Mouse (Mus musculus): ENCODE data around the gene Kcnj14.

DNA sequence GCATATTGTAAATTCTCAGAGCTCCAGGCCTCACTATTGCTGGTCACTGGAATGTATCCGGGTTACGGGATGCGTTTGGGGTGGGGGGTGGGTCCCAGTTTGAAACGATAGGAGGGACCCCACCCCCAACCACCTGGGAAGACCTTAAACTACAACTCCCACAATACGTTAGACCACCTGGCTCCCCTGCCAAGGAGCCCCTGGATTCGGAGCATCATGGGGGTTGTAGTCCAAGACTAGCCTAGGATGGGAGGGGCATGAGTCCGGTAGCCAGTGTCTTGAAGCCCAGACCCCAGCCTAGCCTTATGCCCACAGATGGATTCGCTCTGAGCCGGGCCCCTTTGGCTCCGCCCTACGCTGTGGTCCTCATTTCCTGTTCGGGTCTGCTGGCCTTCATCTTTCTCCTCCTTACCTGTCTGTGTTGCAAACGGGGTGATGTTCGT lies 38.4 kb downstream of the Kcnj14 start:
- TF ChIP-seq CTCF (IDR thresholded peaks at IDR 0.05; ENCODE audit: low read depth, low read length) (no peak), POLR2A (IDR thresholded peaks at IDR 0.05; ENCODE audit: extremely low read depth, insufficient read depth, low read length) (no peak)
